Mouse (Mus musculus) spleen, postnatal 10 days (tissue): ENCODE measurements around the gene Sod3.

Experiments used
- DNase-seq, 2 experiments: peaks; one replicate each; pipeline ENCODE4 v3.0.0; 2021 to 2022; ENCODE audit warnings: low spot score in 2 of 2

Sod3 gene

DNA sequence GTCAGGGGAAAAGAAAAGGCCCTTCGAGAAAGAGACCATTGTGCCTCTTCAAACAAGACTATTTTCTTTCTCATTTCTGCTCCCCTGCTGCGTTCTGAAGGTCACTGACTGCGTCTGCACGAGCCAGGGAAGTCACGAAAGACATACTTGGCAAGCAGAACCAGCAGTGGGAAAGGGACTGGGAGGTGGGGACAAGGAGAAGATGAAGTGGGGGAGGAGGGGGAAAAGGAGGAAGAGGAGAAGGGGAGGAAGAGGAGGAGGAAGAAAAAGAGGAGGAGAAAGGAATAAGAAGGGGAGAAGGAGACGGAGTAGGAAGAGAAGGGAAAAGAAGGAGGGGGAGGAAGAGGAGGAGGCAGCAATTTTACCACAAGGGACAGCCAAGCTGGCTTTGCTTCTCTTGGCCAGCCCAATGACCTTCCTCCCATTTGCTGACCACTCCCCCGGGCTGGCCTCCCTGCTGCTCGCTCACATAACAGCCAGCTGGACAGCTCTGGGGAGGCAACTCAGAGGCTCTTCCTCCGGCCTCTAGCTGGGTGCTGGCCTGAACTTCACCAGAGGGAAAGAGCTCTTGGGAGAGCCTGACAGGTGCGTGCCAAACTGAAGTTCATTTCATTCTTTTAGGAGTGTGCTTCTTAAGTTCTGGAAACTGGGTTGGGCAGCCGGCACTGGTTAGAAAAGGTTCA is at the start of gene Sod3:
Gene Sod3 (plus strand): TSS at position 324 of the 683 bp plus-strand sequence.
- DNase-seq, result no peak

DNA sequence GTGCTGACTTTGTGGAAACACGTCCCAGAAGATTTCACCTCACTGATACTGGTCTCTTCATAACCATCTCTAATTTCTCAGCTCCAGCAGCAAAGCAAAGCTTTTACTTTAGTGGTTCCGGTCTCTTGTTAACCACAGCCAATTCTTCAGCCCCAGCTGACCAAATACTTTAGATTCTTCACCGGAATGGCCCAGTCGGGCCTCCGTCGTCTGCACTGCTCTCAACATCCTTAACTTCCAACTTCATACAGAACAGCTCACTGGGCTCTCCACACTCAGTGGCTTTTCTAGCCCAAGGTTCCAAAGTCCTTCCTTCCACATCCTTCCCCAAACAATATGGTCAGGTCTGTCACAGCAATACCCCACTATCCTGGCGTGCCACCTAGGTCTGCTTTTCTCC is 46.7 kb upstream of the Sod3 start:
- DNase-seq, result no peak

DNA sequence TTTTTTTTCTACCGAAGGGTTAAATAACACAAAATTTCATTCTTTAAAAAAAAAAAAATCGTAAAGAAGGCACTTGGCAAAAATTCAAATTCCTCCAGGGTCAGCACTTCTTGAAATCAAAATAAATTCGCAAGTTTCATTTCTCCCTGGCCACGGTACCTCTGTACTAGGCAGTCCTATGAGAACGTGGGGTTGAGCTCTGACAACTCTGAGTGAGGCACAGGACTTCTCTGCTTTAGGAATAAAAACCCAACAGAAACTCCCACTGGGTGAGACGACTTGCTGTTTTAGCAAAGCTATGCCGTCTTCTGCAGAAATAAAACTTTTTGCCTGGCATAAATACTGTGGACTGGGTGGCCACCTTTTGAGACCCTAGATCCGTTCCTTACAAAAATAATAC is 44.1 kb upstream of the Sod3 start:
- DNase-seq, result no peak

DNA sequence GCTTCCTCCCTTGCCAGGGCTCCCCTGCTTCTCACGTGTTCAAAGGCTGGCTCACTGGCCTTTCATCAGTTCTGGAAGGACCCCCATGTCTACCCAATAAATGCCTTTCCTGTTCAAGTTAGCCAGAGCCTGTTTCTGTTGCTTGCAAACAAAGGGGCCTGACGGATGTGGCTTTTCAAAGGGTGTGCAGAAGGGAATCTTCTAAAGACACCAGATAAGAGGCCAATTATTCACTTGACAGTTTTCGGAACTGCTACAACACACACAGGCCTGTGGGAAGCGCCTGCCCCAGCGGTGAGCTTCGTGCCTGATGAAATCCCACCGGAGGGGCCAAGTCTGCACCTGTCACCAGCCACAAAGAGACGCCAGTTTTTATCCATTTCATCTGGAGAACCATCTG is 31.5 kb upstream of the Sod3 start:
- DNase-seq, result no peak

DNA sequence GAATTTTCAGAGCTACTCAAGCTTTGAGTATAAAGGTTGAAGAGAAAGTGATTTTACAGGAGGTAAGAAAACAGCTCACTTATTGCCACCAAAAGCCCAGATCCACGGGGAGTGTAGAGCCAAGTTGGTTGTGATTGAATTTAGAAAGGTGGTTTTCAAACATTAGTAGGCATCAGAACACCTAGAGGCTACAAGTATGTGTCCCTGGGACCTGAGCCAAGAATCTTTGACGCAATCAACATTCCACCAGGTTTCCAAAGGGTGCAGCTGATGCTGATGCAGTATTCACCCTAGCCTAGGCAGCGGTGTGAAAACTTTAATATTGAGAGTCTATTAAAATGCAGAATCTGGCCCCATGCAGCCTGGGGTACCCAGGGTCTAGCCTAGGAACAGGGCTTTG is 28.0 kb upstream of the Sod3 start:
- no peak for DNase-seq

DNA sequence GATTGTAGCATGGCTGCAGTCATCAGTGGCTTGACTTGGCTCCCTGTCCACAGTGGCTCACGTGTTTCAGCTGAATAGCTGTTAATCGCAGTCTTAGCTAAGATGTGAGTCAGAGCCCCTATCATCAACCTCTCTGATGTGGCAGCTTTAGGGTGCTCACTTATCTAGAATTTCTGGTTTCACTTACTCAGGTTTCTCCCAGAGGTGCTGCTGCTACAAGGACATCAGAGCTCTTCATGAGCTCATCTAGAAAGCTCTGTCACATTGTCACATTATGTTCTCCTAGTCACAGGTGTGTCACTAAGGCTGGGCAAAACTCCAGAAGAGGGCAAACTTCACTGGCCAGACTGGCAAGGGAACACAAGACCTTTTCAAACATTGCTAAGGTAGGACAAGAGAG is 24.5 kb upstream of the Sod3 start:
- DNase-seq, result no peak

DNA sequence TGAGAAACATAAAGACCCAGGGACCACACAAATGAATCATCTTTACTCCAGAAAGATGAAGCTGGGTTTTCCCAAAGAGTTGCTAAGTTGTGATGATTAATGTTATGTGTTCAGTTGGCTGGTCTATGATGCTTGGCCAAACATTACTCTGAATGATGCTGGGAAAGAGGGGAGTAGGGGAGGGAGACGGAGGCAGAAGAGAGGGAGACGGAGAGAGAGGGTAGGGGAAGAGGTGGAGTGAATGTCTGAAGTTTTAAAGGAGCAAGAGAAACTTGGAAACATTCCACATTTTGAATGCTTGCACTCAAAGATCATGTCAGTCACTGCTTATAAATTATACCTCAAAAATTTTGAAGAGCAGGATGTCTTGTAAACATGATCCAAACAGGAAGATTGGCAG is 16.7 kb upstream of the Sod3 start:
- DNase-seq, result no peak

DNA sequence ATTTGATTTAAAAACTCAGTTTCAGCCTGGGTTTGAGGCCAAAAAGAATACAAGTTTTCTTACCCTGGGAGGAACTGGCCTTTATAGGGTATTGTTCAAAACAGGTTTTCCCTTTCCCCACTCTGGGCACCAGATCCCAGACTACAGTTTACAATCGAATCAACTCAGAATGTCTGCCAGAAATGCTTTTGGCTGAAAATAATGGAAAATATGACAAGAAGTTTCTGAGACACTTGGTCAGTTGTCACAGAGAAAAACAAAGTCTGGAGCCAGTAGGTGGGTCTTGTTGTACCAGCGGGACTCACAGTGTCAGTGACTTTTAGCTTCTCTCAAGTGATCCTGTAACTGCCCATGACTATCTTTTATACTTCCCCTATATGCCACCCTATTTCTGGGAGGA is 13.1 kb upstream of the Sod3 start:
- no peak for DNase-seq

DNA sequence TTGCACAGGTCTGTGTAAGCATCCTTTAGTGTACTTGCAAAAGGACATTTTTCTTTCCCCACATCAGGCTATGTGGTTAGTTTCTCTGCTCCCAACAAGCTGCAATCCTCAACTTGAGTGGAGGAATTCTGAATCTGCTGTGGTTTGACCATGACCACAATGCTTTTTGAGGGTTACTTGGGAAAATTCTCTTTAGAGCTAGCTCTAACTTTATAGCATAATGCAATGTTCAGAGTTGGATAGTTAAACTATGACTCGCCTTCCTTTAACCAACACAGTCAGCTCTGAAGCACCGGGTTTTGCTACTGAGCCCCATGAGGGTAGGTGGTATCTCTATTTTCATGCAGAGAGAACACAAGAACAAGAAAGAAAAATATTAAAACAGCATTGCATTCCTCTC is 12.0 kb upstream of the Sod3 start:
- no peak for DNase-seq

DNA sequence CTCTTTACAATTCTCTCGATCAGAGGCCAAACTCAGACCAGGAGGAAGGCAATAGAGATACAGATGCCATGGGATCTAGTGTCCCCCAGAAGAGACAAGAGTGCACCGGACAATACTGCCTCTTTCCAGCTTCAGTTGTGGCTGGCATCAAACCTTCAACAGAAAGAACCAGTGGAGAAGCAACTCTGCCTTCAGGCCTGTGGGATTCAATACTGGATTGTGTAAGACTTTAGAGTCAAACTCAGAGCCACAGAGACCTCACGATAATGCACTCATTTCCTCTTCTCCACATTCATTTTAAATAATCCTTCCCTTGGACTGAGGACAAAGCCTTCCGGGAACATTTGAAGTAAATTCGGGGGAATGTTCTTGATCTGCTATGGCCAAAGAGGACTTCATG is 10.9 kb upstream of the Sod3 start:
- DNase-seq, result no peak

DNA sequence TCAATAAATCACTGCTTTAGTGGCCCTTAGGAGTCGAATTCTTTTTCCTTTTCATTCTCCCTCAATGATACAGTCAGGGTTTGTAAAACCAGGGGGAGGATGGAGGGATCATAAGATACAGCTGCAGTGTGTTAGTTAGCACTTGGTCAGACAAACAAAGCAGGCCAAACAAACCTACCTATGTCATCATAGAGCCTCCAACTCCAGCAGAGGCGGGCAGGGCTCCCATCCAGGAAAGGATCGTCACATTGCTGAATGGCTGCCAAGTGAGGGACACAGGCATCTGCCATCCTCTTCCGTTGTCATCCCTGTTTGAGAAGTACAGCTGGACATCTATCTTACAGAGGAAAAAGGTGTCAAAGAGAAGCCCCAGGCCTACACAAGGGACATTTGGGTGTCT is 9.2 kb upstream of the Sod3 start:
- no peak for DNase-seq

DNA sequence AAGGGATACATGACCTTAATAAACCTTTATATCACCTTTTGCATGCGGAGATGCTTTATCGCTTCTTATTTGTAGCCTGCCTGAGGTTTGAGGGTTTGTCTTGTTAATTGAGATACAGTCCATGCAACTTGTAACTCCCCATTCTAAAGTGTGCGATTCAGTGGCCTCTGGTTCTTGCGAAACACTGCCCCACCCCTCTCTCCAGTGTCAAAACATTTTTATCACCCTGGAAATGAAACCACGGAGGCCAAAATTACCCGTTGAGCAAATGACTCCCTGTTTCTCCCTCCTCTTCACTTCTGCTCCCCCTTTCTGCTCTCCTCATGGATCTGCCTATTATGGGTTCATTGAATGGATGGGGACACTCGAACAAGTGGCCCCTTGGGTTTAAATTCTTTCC is 8.0 kb upstream of the Sod3 start:
- DNase-seq, result no peak

DNA sequence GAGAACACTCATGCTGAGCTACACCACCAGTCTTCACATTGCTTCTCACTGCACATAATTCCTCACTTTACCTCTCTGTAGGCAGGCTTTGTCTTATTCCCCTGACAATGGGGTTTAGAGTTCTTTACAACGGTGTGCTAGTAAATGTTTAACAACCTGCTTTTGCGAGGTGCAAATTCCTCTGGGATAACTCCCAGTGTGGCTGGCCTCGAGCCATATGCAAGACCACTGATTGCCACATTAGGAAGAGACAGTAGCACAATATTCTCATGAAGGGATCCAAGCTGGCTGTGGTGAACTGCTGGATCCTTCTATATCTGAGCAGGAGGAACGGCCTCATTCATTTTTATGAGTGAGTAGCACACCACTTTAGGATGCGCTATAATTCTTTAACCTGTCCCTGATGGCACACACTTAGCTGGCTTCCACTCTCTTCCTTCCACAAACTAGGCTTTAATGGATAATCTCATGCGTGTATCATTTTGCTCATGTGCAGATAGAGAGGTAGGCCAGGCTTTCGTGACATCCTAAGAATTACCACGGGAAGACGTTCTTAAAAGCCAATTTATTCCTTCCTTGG is 6.3 kb upstream of the Sod3 start:
- no peak for DNase-seq

DNA sequence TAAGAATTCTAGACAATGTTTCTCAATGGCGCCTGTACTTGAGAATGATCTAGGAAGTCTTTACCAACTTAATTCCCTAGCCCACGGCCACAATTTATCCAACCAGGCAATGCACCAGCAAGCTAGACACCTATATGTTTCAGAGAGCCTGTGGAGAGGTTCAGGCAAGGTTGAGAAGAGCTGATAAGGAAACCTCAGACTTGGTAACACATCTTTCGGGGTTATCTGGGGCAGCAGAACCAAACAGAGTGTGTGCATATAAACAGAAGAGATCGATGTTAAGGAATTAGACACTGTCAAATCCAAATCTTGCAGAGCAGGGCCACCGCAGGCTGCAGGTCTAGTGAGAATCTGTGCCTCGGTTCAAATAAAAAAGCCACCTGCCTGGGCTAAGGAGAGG is 5.5 kb upstream of the Sod3 start:
- no peak for DNase-seq

DNA sequence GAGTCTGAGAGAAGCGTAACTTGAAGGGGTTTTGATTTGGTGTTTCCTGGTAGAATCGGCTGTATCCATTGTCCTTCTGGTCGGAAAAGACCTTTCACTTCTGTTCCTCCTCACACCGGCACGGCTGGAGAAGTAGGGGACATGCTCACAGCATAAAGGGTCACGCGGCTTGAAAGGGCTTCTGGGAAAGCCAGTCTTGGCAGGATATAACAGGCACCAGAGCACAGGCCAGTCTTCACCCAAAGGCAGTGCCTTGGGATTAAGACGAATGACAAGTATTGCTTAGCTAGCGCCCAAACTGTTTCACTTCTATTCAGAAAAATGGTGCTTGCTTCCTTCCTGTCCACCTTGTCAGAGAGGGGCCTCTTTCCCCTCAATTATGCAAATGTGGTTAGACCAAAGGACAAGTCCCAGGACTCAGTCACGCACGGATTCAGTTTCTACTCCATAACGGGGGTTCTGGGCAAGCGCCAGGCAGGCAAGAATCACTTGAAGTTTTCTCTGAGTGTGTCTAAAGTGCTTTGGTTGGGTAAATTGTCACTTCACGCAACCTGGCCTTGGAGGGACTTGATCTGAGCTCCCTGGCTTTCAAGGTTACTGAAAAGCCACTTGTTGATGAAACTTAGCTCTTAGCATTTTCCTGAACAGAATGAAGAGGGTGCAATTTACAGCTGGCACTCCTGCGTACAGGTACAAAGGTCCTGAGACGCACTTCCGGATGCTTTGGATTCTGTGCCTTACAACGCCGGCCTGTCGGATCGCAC is 3.1 kb upstream of the Sod3 start:
- no peak for DNase-seq

DNA sequence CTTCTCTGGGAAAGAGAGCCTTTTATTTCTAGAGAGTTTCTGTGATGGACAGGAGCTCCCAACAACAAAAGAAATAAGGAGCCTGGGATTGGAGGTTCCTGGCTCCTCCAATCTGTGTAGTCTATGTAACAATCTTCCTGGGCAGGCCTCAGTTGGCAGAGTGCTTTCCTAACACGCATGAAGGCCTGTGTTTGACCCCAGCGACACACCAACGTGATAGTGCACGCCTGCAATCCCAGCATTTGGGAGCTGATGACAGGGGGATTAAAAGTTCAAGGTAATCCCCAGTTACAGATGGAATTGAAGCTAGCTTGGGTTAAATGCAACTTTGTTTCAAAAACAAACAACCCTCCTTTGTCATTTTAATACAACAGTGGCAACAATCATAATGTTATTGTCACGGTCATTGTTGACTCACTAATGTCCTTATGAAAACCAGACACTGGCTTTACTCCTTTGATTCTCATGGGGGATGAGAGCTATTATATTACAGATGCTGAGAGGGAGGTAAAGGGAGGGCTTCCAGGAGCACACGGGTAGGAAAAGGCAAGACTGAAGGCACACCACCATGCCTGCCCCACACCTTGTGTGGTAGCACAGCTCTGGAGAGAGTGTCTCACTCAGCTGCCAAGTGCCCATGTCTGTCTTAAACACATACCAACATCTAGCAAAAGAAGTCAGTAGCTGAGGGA is 669 bp upstream of the Sod3 start:
- no peak for DNase-seq

DNA sequence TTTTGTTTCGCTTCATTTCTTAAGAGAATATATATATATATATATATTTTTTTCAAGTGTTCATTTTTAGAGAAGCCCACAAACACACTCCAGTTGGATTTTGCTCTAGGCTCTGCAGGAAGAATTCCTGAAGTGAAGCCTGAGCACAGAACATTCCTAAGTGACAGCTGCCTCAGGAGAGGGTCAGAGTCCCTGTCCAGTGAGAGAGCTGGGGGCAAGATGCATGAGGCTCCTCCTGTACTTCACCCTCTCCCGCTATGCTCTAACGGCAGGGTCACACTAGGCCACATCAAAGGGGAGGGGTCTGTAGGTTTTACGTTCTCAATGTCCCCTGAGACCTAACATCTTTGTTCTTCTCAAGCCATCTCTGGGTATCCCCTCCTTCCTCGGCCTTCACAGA is 930 bp downstream of the Sod3 start:
- DNase-seq, result no peak

DNA sequence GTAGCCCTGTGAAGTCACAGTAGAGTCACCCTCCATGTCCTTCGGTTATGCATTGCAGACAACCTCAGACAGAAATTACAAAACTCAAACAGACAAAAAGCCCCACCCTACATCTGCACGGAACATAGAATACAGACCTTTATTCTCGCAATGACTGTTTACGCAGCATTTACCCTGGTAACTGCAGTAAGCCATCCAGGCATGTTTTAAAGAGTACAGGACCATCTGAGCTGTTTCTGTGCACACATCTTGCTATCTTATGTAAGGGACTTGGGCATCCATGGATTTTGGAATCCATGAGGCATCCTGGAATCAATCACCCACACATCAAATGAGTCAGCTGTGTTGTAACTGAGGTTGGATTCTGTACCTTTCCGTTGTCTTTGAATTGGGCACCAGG is 2.3 kb downstream of the Sod3 start:
- DNase-seq, result no peak

DNA sequence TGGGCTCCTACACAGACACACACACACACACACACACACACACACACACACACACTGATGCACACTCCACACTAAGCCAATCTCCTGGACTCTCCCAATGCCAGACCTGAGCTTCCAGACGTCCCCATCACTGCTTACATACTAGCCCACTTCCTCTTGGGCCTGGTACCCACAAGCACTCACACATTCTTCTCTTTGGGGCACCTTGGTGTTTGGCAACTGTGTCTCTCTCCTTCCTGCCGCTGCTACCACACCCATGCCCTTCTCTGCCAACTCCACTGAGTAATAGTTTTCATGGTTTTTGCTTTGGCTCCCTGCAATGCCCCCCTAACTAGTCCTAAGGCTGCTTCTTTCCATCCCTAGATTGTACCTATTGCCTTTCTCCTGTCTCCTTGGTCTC is 3.1 kb downstream of the Sod3 start:
- no peak for DNase-seq

DNA sequence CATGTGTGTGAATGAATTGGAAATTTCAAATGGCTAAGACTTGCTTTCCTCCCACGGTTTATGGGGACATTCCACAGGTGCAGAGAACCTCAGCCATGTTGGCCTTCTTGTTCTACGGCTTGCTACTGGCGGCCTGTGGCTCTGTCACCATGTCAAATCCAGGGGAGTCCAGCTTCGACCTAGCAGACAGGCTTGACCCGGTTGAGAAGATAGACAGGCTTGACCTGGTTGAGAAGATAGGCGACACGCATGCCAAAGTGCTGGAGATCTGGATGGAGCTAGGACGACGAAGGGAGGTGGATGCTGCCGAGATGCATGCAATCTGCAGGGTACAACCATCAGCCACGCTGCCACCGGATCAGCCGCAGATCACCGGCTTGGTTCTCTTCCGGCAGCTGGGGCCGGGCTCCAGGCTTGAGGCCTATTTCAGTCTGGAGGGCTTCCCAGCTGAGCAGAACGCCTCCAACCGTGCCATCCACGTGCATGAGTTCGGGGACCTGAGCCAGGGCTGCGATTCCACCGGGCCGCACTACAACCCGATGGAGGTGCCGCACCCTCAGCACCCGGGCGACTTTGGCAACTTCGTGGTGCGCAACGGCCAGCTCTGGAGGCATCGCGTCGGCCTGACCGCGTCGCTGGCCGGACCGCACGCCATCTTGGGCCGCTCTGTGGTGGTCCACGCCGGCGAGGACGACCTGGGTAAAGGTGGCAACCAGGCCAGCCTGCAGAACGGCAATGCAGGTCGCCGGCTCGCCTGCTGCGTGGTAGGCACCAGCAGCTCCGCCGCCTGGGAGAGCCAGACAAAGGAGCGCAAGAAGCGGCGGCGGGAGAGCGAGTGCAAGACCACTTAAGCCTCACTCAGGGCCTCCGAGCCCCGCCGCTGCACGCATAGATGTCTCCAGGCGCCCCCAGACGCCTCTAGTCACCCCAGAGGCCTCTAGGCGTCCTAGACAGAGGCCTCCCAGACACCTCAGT is 4.6 kb downstream of the Sod3 start:
- no peak for DNase-seq

DNA sequence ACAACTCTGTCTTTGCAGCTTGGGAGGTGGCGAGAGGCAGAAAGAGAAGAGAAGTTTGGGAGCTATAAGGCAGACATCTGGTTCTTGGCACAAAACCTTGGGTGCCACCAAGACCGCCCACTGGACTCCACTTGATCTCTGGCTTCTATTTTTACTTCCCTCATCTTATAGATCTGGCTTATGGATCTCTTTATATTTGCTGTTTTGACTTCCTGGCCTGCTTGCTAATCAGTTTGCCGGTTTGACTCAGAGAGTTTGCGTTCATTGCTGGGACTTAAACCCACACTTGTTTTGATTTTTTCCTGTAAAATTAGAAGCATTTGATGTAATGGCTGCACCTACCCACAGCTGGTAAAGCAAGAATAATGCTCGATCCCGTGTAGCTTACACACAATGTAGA is 7.3 kb downstream of the Sod3 start:
- no peak for DNase-seq

DNA sequence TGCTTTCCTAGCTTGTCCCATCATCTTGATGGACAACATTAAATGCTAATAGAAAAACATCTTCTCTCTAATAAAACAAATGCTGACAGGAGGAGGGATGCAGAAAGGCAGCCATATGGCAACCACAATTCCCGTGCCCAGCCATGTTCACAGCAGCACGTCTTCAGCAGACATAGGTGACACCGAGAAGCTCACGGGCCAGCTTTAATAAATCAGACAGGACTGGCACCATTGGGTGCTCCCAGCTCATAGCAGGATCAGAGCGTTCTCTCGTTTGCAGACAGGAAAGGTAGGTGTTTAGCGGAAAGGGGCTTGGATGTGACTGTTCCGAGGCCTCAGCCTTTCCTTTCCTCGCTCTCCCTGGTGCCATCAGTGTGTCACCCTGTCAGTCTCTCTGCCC is 12.3 kb downstream of the Sod3 start:
- DNase-seq, result no peak
